Mouse (Mus musculus) neural tube, embryonic 12.5 days (tissue): ENCODE measurements around the gene Synpo2. TPM values are rescaled to one million over a fixed set of nuclear protein-coding genes. Genes with fewer than 3 reads are reported as not detected.
A peak's percentile ranks its signal among the peaks of the same experiment; 100 is the strongest.

Experiments
- ATAC-seq: fragments of 200-750 bp; cut with Nextera tagmentation; 2 replicates; pipeline ENCODE4 v1.8.0; 2017; ENCODE audit warnings: low read depth, mild to moderate bottlenecking, moderate TSS enrichment, moderate library complexity; ENCODE audit not compliant: low FRiP score
- H3K27ac ChIP-seq: fragments of 300-500 bp; sonication (generic); 2 replicates; pipeline ENCODE4 v1.5.1; 2016
- H3K27me3 ChIP-seq: fragments of 300-500 bp; sonication (generic); replicated peaks from 2 replicates; pipeline ENCODE4 v1.6.1; 2016; ENCODE audit warnings: mild to moderate bottlenecking
- H3K36me3 ChIP-seq: fragments of 300-500 bp; sonication (generic); 2 replicates; pipeline ENCODE4 v1.6.1; 2016; ENCODE audit warnings: mild to moderate bottlenecking
- H3K4me1 ChIP-seq: fragments of 300-500 bp; sonication (generic); 2 replicates; pipeline ENCODE4 v1.6.1; 2016
- H3K4me2 ChIP-seq: fragments of 300-500 bp; sonication (generic); replicated peaks from 2 replicates; pipeline ENCODE4 v1.6.1; 2016; ENCODE audit warnings: mild to moderate bottlenecking
- H3K4me3 ChIP-seq: fragments of 300-500 bp; sonication (generic); 2 replicates; pipeline ENCODE4 v1.5.1; 2016
- H3K9ac ChIP-seq: fragments of 300-500 bp; sonication (generic); 2 replicates; pipeline ENCODE4 v1.6.1; 2016; ENCODE audit warnings: mild to moderate bottlenecking
- H3K9me3 ChIP-seq: fragments of 300-500 bp; sonication (generic); 2 replicates; pipeline ENCODE4 v1.6.1; 2016; ENCODE audit warnings: mild to moderate bottlenecking
- WGBS: fragments of 180-500 bp; shearing (Covaris S2); methylation state at CpG from one replicate; pipeline ENCODE4 v1.1.7; 2016; 5-methylcytosine and 5-hydroxymethylcytosine counted together
- polyA plus RNA-seq: library from polyadenylated mRNA; unstranded; fragments of >200 nt; fragmentation: Nextera tagmentation; extraction: Ambion mirVana; gene quantifications from 2 replicates; pipeline ENCODE4 v1.2.1, GENCODE M21; 2016

The Synpo2 gene
- polyA plus RNA-seq, 1 experiment from 2014 or later, result 3.5 TPM

DNA sequence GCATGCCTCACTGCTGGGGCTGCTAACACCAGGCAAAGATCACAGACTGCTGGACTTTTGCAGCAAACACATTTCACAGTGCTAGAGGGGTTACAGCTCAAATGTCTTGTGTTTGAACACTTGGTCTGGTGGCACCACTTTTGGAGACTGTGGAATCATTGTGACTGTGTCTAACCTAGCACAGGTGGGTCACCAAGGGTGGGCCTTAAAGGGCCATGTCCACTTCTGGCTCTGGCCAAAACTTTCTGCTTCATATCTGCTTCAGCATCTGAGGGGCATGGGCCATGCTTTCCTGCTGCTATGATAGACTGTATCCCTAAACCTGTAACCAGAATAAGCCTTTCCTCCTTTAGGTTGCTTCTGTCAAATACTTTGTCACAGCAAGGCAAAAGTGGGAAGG lies 1.5 kb upstream of the Synpo2 start:
- no peak for ATAC-seq

DNA sequence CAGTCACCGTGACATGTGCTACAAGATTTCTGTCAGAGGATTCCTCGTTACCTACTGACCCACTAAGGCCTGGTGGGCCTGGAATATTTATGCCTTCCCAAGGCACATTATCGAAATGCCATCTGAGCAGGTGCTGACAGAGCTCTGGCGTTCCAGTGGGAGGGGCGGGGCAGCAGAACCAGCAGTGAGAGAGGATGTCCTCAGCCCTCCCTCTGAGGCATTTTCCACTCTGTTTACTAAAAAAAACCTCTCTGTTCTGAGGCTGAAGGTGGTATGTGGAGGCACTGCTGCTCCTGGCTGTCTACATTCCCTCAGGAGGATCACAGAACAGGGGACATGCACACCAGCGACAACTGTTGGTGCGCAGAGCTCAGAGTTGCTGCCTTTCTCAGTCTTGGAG lies 1.1 kb upstream of the Synpo2 start:
- peaks cover 9% of the 10 kb centered on the region; the same call in 1 of the 2 replicates for H3K27me3 ChIP-seq
- peaks cover 9% of the 10 kb centered on the region; the same call in 1 of the 2 replicates for H3K4me1 ChIP-seq
- no peaks in the 10 kb centered on the region for H3K9me3 ChIP-seq
- 30% methylated on average over 7 of the region's 7 CpGs for WGBS
- no peaks in the 10 kb centered on the region for H3K36me3 ChIP-seq
- no peak overlapping the region for H3K9ac ChIP-seq
- ATAC-seq, result no peak
- no peak overlapping the region for H3K4me2 ChIP-seq
- no peak overlapping the region for H3K27ac ChIP-seq
- H3K4me3 ChIP-seq, result no peak overlapping the region

More for the DNA sequence above, 1.5 kb upstream of the Synpo2 start:
- no peaks in the 10 kb centered on the region for H3K9me3 ChIP-seq
- H3K4me3 ChIP-seq, result no peak overlapping the region
- peaks cover 9% of the 10 kb centered on the region; the same call in 1 of the 2 replicates for H3K27me3 ChIP-seq
- peaks cover 9% of the 10 kb centered on the region; the same call in 1 of the 2 replicates for H3K4me1 ChIP-seq
- H3K9ac ChIP-seq, result no peak overlapping the region
- H3K27ac ChIP-seq, result no peak overlapping the region
- no peaks in the 10 kb centered on the region for H3K36me3 ChIP-seq
- H3K4me2 ChIP-seq, result no peak overlapping the region

DNA sequence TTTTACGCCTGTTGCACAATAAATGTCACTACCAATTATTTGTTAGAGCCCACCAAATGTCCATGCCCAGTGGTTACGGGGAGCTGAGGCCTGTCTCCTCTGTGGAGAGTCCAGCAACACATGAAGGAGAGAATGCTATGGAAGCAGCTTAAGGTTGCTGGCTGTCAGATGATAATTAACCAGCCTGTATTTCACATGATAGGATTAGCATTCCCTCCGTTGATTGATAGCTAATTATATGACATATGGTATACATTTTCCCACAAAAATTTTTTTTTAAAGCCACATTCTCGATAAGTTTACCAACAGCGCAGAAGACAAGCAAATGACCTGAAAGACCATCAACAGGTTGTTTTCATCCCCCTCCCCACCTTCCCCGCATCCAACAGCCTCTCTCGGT lies 454 bp downstream of the Synpo2 start:
- no peak; the same call in 1 of the 2 replicates for ATAC-seq
- 20% methylated on average over 7 of the region's 7 CpGs for WGBS
- H3K9me3 ChIP-seq, result peaks cover 4% of the 10 kb centered on the region; the same call in 1 of the 2 replicates

DNA sequence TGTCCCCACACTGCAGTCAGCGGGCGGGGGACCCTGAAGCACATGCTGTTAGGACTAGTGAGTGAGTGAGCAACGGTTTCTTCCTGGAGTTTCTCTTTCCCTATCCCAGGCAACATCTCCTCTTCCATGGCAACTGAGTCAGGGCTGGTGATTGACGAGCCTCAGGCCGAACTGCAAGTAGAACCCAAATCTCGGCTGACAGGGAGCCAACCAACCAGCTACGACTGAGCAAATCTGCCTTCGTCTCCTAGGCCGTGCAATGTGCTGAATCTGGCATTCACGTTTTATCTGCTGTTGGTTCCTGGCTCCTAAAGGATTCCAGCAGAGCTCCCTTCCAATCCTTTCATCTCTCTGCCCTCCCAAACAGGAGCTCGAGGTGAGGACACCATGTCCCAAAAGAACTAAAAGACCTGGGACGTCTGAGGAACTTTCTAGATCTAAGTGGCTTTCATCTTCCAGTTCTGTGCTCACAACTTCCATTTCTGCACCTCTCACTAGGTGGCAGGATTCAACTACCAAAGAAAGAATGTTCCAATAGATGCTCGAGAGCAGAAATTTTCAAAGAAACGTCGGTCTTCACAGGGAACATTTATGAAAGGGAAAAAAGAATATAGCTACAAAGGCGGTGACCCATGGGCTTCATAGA lies 1.6 kb downstream of the Synpo2 start:
- no peak overlapping the region for H3K9ac ChIP-seq
- H3K9me3 ChIP-seq, result peaks cover 4% of the 10 kb centered on the region; the same call in 1 of the 2 replicates
- H3K4me2 ChIP-seq, result no peak overlapping the region
- ATAC-seq, result no peak
- H3K27me3 ChIP-seq, result peaks cover 9% of the 10 kb centered on the region; the same call in 1 of the 2 replicates
- H3K36me3 ChIP-seq, result no peaks in the 10 kb centered on the region
- peaks cover 9% of the 10 kb centered on the region; the same call in 1 of the 2 replicates for H3K4me1 ChIP-seq
- H3K27ac ChIP-seq, result no peak overlapping the region
- 51% methylated on average over 16 of the region's 16 CpGs for WGBS
- no peak overlapping the region for H3K4me3 ChIP-seq

More for the DNA sequence above, 454 bp downstream of the Synpo2 start:
- no peak overlapping the region for H3K27ac ChIP-seq
- peak overlapping the region; percentile 39 for H3K4me3 ChIP-seq
- H3K9ac ChIP-seq, result peak overlapping the region; percentile 33; the same call in 1 of the 2 replicates
- H3K4me1 ChIP-seq, result peaks cover 9% of the 10 kb centered on the region; the same call in 1 of the 2 replicates
- H3K27me3 ChIP-seq, result peaks cover 9% of the 10 kb centered on the region; the same call in 1 of the 2 replicates
- H3K36me3 ChIP-seq, result no peaks in the 10 kb centered on the region
- H3K4me2 ChIP-seq, result peak overlapping the region; percentile 78

DNA sequence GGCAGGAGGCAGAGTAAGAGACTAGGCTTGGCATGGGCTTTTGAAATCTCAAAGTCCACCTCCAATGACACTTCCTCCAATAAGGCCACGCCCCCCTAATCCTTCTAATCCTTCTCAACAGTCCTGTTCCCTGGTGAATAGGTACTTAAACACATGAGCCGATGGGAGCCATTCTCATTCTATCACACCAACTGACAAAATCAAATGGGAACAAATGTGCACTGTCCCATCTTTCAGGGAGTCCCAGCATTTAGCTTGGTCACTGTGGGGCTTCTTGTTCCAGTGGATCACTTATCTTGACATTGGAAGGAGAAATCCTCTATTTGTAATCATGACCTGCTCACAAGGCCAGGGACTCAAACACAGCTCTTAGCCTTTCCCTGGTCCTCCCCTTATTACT lies 4.3 kb downstream of the Synpo2 start:
- Histone ChIP-seq H3K27ac (no peak overlapping the region), H3K4me1 (peaks cover 5% of the 10 kb centered on the region; the same call in 1 of the 2 replicates), H3K27me3 (peaks cover 4% of the 10 kb centered on the region; the same call in 1 of the 2 replicates), H3K9me3 (peaks cover 4% of the 10 kb centered on the region; the same call in 1 of the 2 replicates), H3K9ac (no peak overlapping the region), H3K4me2 (no peak overlapping the region), H3K36me3 (no peaks in the 10 kb centered on the region), H3K4me3 (no peak overlapping the region)
- WGBS, result 89% methylated on average over 2 of the region's 2 CpGs
- no peak for ATAC-seq

DNA sequence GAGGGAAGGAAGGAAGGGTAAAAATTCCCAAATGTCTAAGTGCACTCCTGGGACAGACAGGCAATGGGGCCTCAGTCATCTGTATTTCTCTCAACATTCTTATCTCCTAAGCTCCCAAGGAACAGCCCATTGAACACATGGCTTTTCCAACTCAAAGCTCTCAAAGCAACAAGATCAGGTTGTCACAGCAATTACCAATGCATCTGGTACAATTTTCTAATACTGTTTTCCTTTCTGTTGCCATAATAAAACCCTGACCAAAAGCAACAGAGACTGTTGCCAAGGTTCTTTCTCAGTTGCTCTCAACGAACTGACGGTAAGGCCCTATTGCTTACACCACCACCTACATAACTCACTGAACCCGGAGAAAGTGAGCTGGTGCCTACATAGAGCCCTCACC lies 8.7 kb downstream of the Synpo2 start:
- Histone ChIP-seq H3K27me3 (no peaks in the 10 kb centered on the region), H3K4me3 (no peak overlapping the region), H3K9ac (no peak overlapping the region), H3K4me1 (no peaks in the 10 kb centered on the region), H3K36me3 (no peaks in the 10 kb centered on the region), H3K4me2 (no peak overlapping the region), H3K9me3 (peaks cover 4% of the 10 kb centered on the region; the same call in 1 of the 2 replicates), H3K27ac (no peak overlapping the region)
- no peak for ATAC-seq
- WGBS, result 94% methylated on average over 3 of the region's 3 CpGs

DNA sequence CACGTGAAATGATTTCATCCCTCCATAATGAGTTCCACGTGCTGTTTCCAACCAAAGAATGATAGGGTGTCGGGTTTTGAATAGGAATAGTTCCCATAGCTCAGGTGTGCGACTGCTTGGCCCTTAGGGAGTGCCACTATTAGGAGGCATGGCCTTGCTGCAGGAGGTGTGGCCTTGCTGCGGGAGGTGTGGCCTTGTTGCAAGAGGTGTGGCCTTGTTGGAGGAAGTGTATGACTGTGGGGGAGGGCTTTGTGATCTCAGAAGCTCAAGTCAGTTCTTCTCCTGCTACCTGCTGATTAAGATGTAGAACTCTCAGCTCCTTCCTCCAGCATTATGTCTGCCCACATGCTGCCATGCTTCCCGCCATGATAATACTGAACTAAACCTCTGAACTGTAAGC lies 17.3 kb downstream of the Synpo2 start:
- no peak overlapping the region for H3K4me2 ChIP-seq
- no peaks in the 10 kb centered on the region for H3K27me3 ChIP-seq
- no peak for ATAC-seq
- WGBS, result 58% methylated on average over 6 of the region's 6 CpGs
- H3K9ac ChIP-seq, result no peak overlapping the region
- no peak overlapping the region for H3K27ac ChIP-seq
- no peaks in the 10 kb centered on the region for H3K36me3 ChIP-seq
- no peak overlapping the region for H3K4me3 ChIP-seq
- no peaks in the 10 kb centered on the region for H3K4me1 ChIP-seq
- no peaks in the 10 kb centered on the region for H3K9me3 ChIP-seq

DNA sequence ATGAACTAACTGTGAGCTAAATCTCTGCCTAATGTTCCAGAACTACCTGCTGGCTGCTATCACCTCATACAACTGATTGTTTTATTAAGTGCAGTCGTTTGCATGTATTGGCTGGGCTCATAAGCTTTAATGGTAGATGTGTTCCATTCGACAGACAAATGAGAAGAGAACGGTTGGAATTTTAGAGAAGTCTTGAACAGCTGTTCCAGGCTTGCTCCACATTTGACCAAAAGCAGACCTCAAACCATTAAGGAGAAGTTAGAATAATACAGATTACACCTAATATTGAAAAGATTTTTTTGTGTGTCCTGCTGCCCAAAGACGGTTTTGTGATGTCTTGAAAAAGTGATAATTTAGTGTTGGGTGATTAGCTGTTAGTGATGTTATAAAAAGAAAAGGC lies 27.1 kb downstream of the Synpo2 start:
- Histone ChIP-seq H3K36me3 (no peaks in the 10 kb centered on the region), H3K4me2 (no peak overlapping the region), H3K9ac (no peak overlapping the region), H3K9me3 (no peaks in the 10 kb centered on the region), H3K27me3 (no peaks in the 10 kb centered on the region), H3K4me1 (no peaks in the 10 kb centered on the region), H3K4me3 (no peak overlapping the region), H3K27ac (no peak overlapping the region)
- ATAC-seq, result no peak
- WGBS, result 72% methylated on average over 4 of the region's 4 CpGs

DNA sequence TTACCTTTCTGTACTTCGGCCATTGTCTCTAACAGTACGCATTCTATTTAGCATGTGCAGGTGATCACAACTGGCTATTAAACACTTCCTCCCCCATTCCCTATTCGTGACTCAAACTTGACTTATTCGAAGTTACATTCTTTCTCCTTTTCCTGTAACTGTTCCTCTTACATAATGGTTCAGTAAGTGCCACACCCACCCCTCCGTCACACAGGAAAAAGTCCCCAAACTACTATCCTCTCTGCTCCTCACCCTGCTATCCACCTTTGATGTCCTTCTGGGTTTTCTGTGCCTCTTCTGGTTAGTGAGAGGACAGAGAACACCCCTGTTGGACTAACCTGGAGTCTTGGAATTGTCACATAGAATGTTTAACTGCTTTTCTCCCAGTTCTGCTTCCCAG lies 28.6 kb downstream of the Synpo2 start:
- H3K36me3 ChIP-seq, result no peaks in the 10 kb centered on the region
- no peaks in the 10 kb centered on the region for H3K9me3 ChIP-seq
- H3K4me3 ChIP-seq, result no peak overlapping the region
- ATAC-seq, result no peak
- 81% methylated on average over 5 of the region's 5 CpGs for WGBS
- no peak overlapping the region for H3K4me2 ChIP-seq
- no peak overlapping the region for H3K27ac ChIP-seq
- H3K9ac ChIP-seq, result no peak overlapping the region
- no peaks in the 10 kb centered on the region for H3K27me3 ChIP-seq
- no peaks in the 10 kb centered on the region for H3K4me1 ChIP-seq

DNA sequence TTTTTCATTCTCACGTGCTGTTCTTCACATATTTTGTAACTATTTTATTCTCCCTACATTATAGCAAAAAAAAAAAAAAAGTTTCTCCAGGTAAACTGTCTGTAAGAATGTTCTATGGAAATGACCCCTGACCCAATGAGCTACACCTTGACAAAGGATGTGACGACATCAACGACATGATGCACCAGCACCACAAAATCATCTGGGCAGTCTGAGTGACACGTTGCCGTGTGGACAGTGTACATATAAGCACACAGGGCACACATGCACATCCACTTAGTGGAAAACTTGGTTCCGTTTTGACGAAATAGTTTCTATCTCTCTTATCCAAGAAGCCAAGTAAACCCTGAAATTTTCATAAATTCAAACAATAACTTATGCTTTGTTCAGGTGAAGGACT lies 30.5 kb downstream of the Synpo2 start:
- no peak overlapping the region for H3K4me3 ChIP-seq
- no peaks in the 10 kb centered on the region for H3K36me3 ChIP-seq
- no peak overlapping the region for H3K27ac ChIP-seq
- H3K9ac ChIP-seq, result no peak overlapping the region
- no peaks in the 10 kb centered on the region for H3K4me1 ChIP-seq
- no peak for ATAC-seq
- 88% methylated on average over 7 of the region's 7 CpGs for WGBS
- no peaks in the 10 kb centered on the region for H3K27me3 ChIP-seq
- H3K9me3 ChIP-seq, result no peaks in the 10 kb centered on the region
- H3K4me2 ChIP-seq, result no peak overlapping the region

DNA sequence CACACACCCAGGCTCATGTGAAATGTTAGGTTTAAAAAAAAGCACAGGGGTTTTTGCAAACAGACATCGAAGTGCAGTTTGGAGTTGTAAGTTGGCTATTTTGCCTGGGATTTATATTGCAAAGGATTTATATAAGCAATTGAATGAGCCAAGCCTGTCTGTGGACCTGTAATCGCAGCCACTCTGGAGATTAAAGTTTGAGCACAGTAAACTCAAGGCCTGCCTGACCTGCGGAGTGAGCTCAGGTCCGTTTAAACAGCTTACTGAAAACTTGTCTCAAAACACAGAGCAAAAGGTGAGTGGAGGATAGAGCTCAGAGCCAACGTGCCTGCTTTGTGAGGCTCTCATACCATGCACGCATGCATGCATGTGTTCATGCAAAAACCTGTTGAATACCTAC lies 30.9 kb downstream of the Synpo2 start:
- no peaks in the 10 kb centered on the region for H3K36me3 ChIP-seq
- no peak overlapping the region for H3K27ac ChIP-seq
- H3K9me3 ChIP-seq, result no peaks in the 10 kb centered on the region
- H3K4me2 ChIP-seq, result no peak overlapping the region
- H3K4me3 ChIP-seq, result no peak overlapping the region
- no peak for ATAC-seq
- WGBS, result 85% methylated on average over 6 of the region's 6 CpGs
- no peaks in the 10 kb centered on the region for H3K4me1 ChIP-seq
- no peak overlapping the region for H3K9ac ChIP-seq
- H3K27me3 ChIP-seq, result no peaks in the 10 kb centered on the region

DNA sequence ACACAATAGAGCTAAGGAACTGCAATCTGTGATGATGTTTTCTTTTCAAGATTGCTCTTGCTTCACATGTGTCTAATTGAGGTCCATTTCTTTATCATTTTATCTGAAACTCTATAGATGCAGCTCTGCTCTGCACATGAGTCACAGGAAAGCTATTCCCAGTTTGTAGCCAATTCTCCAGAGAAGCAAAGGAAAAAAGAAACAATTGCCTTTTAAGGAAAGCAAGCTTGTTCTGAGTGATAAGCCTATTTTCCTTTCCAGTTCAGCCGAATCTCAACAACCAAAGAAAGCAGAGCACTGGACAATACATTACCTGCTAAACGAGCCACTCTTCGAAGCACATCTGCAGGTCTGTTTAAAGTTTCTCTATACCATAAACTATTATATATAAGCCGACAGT lies 31.3 kb downstream of the Synpo2 start:
- Histone ChIP-seq H3K27me3 (no peaks in the 10 kb centered on the region), H3K4me1 (no peaks in the 10 kb centered on the region), H3K9ac (no peak overlapping the region), H3K4me3 (no peak overlapping the region), H3K9me3 (no peaks in the 10 kb centered on the region), H3K27ac (no peak overlapping the region), H3K4me2 (no peak overlapping the region), H3K36me3 (no peaks in the 10 kb centered on the region)
- 81% methylated on average over 4 of the region's 4 CpGs for WGBS
- ATAC-seq, result no peak

DNA sequence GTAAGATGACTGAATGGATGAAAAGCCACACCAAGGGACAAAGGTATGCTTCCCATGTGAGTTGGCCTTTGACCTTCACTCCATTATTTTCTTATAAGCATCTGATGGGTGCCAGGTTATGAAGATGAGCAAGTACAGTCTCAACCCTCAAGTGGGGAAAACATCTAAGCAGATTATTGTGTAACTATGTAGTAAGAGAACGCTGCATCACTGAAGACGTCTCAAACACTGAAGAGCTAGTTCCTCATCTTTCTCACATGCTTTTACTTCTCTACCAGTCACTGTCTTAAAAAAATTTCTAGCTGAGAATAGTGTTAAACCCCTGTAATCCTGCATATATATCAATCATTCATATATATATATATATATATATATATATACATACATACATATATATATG lies 34.2 kb downstream of the Synpo2 start:
- WGBS, result 88% methylated on average over 2 of the region's 2 CpGs

More for the DNA sequence above, 34.2 kb downstream of the Synpo2 start:
- Histone ChIP-seq H3K27me3 (no peaks in the 10 kb centered on the region), H3K9ac (no peak overlapping the region), H3K4me3 (no peak overlapping the region), H3K9me3 (no peaks in the 10 kb centered on the region), H3K4me2 (no peak overlapping the region), H3K4me1 (no peaks in the 10 kb centered on the region), H3K27ac (no peak overlapping the region), H3K36me3 (no peaks in the 10 kb centered on the region)
- ATAC-seq, result no peak
